Mouse (Mus musculus) urinary bladder, postnatal 14 days (tissue): ENCODE measurements around the gene Olfr293.

ENCODE experiments used
- DNase-seq: peaks from one replicate; pipeline ENCODE4 v3.0.0; 2021; ENCODE audit warnings: low spot score

The Olfr293 gene

DNA sequence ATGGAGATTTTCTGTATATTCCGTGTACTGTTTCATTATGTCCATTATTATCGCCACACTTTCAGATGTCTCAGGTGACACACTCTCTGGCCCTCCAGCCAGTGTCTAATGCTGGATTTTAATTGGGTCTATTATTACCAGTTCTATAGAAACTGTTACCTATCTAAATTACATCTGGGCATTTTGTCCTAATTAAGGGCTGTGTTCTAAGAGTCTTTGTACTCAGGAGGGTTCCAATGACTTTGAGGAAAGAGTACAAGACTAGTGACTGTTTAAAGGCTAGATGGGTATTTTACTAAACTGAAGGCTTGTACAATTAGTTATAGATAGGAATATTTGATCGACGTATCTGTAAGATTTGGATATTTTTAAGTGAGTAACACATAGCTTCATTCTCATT lies at the start of gene Olfr293:
Olfr293 (plus strand) TSS at position 301 of the 400 bp plus-strand sequence.
- no peak for DNase-seq

DNA sequence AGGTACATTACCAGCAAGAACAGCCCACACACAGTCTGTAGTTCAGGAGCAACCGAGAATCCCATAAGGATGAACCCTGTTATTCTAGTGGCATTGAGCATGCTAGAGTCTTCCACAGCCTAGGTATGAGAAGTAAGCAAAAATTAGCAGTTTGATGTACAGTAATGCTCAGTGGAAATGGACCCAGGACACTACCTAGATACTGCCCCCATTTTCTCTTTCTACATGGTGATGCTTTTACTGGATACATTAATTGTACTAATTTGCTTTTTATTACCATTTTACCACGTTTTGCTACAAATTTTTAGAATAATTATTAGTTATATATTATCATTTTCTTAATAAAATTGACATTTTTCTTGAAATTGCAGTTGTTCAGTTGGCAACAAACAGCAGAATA lies 32.3 kb upstream of the Olfr293 start, which contains the start of gene Olfr294:
Olfr294 (minus strand) TSS at position 101 of the 400 bp plus-strand sequence.
- no peak for DNase-seq

GRCm38 (mm10) chr7:86688030-86688429 lies 39.2 kb downstream of the Olfr293 start, which contains the start of gene Olfr292:
Gene Olfr292 (plus strand): TSS chr7:86688330.
- no peak for DNase-seq
